Mouse (Mus musculus) ES-Bruce4 (cell line): ENCODE results near the gene Akap6. TPM values are rescaled to one million over a fixed set of nuclear protein-coding genes. Genes with fewer than 3 reads are reported as not detected.

Source experiments
- H3K27ac ChIP-seq: 2 replicates; pipeline ENCODE4 v1.5.1; 2012; ENCODE audit warnings: low read length, inconsistent platforms; ENCODE audit not compliant: insufficient read depth
- H3K27me3 ChIP-seq: 2 replicates; pipeline ENCODE4 v1.6.1; 2012; ENCODE audit warnings: mild to moderate bottlenecking, low read length, inconsistent platforms; ENCODE audit not compliant: control insufficient read depth, poor library complexity, insufficient read depth, severe bottlenecking
- H3K36me3 ChIP-seq: 2 replicates; pipeline ENCODE4 v1.6.1; 2012; ENCODE audit warnings: inconsistent platforms, mild to moderate bottlenecking, low read length, moderate library complexity; ENCODE audit not compliant: control insufficient read depth, poor library complexity, insufficient read depth, severe bottlenecking
- H3K4me1 ChIP-seq: one replicate; pipeline ENCODE4 v1.8.1; 2011; ENCODE audit warnings: low read length; ENCODE audit not compliant: control insufficient read depth, insufficient read depth
- H3K4me3 ChIP-seq: 2 replicates; pipeline ENCODE4 v1.5.1; 2011; ENCODE audit warnings: low read depth, mild to moderate bottlenecking, low read length
- H3K9ac ChIP-seq: 2 replicates; pipeline ENCODE4 v1.6.1; 2012; ENCODE audit warnings: low read depth, mild to moderate bottlenecking, inconsistent platforms; ENCODE audit not compliant: poor library complexity, severe bottlenecking
- H3K9me3 ChIP-seq: replicated peaks from 2 replicates; pipeline ENCODE4 v1.6.1; 2012; ENCODE audit warnings: mild to moderate bottlenecking, low read length, inconsistent platforms; ENCODE audit not compliant: control insufficient read depth, poor library complexity, insufficient read depth, severe bottlenecking
- CTCF ChIP-seq: IDR thresholded peaks from one replicate; pipeline ENCODE4 v1.8.1; 2011; ENCODE audit warnings: low read depth, low read length
- EP300 ChIP-seq: IDR thresholded peaks from 2 replicates; pipeline ENCODE4 v1.6.1; 2011; ENCODE audit warnings: low read depth, low read length; ENCODE audit not compliant: insufficient read depth
- POLR2A ChIP-seq: IDR thresholded peaks from one replicate; pipeline ENCODE4 v1.8.1; 2011; ENCODE audit warnings: low read length; ENCODE audit not compliant: insufficient read depth
- polyA plus RNA-seq: library from polyadenylated mRNA; stranded (reverse); fragments of >200 nt; gene quantifications from 2 replicates; pipeline ENCODE4 v1.2.4, GENCODE M21; 2011; ENCODE audit warnings: low read depth; ENCODE audit not compliant: missing spikeins, insufficient read depth, insufficient read length

Gene Akap6
- polyA plus RNA-seq, 1 experiment: 0.06 TPM

DNA sequence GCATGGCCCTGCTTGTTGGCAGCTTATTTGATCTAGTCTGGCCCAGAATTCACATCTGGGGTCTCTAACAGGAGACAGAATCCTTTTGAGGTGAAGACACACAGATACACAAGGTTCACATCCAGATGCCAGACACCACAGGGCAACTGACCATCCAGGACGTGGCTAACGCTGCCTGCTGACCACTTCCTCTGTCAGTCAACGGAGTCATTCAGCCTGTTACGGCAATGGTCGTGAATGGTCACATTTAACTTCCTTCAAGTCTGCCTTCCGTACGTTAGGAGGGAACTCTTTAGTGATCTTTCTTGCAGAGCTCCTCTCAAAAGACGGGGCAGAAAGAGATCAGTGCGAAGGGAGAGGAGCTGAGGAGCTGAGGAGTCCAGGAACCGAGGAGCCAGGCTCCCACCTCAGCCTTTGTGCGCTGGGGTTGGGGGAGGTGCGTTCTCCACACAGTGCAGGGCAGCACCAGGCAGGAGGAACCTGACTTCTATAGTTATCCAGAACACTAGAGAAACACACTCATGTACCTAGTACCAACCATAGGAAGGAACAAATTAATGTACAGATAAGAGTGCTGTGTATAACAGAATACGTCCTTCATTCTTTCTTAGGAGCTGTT lies 209.4 kb downstream of the Akap6 start:
- TF ChIP-seq CTCF: no peak
- no peak for TF ChIP-seq EP300
- TF ChIP-seq POLR2A: no peak
- H3K9me3 ChIP-seq: no peaks in the 10 kb centered on the region
- no peak overlapping the region for H3K27ac ChIP-seq
- no peak overlapping the region for H3K9ac ChIP-seq
- H3K36me3 ChIP-seq: no peaks in the 10 kb centered on the region
- no peaks in the 10 kb centered on the region for H3K4me1 ChIP-seq
- no peak overlapping the region for H3K4me3 ChIP-seq
- no peaks in the 10 kb centered on the region for H3K27me3 ChIP-seq

DNA sequence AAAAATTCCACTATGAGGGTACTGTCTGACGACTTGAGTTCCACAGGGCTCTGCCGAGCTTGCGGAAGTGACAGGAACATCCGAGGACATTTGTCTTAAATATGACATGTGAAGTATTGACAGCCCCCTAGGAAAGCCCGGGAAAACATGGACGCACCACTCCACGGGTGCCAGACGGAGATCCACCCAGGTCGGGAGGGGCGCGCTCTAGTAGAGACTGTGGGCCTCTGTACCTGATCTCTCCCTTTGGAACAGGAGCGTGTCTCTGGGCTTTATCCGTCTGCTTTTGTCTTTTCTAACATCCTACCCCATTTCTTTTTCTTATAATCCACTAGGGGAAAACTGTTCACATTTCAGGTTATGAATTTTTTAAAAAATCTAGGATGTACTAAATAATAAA lies 211.2 kb downstream of the Akap6 start:
- Histone ChIP-seq H3K27me3 (no peaks in the 10 kb centered on the region), H3K9ac (no peak overlapping the region), H3K27ac (no peak overlapping the region), H3K9me3 (no peaks in the 10 kb centered on the region), H3K4me1 (no peaks in the 10 kb centered on the region), H3K4me3 (no peak overlapping the region), H3K36me3 (no peaks in the 10 kb centered on the region)
- no peak for TF ChIP-seq CTCF
- no peak for TF ChIP-seq POLR2A
- no peak for TF ChIP-seq EP300

DNA sequence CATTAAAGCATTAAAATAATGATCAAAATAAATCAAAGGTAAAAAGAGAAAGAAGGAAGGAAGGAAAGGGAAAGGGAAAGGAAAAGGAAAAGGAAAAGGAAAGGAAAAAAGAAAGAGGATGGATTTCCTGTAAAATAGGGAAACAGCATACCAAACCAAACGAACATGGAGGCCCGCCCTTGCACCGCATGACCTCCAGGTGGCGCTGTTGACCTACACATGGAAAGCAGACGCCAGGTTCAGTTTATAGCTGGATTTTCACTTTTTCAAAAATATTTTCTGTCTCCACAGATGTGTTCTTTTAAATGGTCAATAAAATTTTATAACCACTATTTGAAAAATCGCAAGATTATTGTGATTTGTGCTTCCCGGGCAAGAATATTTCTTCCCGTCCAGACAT lies 211.6 kb downstream of the Akap6 start:
- TF ChIP-seq EP300 (no peak), CTCF (peak; percentile 89)
- Histone ChIP-seq H3K9ac (no peak overlapping the region), H3K27me3 (no peaks in the 10 kb centered on the region), H3K4me3 (no peak overlapping the region), H3K4me1 (no peaks in the 10 kb centered on the region), H3K36me3 (no peaks in the 10 kb centered on the region), H3K27ac (no peak overlapping the region), H3K9me3 (no peaks in the 10 kb centered on the region)

DNA sequence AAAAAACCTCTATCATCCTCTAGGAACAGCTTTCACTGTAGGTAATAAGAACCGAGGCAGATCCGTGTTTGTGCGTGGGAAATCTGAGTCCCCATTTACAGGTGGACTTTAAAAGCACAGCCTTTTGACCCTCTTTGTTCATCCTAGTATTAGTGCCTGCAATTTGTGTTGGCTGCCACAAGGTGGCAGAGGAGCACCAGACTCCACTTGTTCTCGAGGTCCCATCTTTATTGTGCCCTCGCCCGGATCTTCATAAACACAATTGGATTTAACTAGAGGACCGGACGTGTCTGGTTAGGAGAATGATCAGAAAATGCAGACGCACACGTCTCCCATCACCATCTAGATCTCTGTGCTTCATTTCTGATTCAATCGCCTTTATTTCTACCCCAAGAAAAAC lies 219.8 kb downstream of the Akap6 start:
- no peak for TF ChIP-seq POLR2A
- peak; percentile 82 for TF ChIP-seq CTCF
- no peak for TF ChIP-seq EP300
- Histone ChIP-seq H3K36me3 (no peaks in the 10 kb centered on the region), H3K4me1 (no peaks in the 10 kb centered on the region), H3K27ac (no peak overlapping the region), H3K9me3 (no peaks in the 10 kb centered on the region), H3K4me3 (no peak overlapping the region), H3K9ac (no peak overlapping the region), H3K27me3 (no peaks in the 10 kb centered on the region)

DNA sequence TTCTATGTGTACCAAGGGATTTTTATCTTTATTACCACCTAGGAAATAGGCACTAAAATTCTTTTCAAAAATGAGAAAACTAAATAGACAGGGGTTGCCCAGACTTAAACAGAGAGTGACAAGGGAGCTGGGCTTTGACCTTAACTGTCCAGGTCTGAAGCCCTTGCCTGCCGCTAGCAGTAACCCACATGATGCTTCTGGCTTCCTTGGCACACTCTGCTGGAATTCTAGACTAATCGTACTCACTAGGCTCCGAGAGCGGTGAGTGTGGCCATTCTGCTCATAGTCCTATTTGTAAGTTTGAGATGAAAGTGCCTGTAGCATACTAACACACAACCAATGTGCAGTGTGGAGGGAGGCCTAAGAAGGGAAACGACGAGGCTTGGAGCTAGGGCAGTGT lies 223.3 kb downstream of the Akap6 start:
- Histone ChIP-seq H3K9ac (no peak overlapping the region), H3K4me1 (no peaks in the 10 kb centered on the region), H3K4me3 (no peak overlapping the region), H3K27ac (no peak overlapping the region), H3K27me3 (no peaks in the 10 kb centered on the region), H3K36me3 (no peaks in the 10 kb centered on the region), H3K9me3 (no peaks in the 10 kb centered on the region)
- TF ChIP-seq POLR2A (no peak), CTCF (no peak), EP300 (no peak)

DNA sequence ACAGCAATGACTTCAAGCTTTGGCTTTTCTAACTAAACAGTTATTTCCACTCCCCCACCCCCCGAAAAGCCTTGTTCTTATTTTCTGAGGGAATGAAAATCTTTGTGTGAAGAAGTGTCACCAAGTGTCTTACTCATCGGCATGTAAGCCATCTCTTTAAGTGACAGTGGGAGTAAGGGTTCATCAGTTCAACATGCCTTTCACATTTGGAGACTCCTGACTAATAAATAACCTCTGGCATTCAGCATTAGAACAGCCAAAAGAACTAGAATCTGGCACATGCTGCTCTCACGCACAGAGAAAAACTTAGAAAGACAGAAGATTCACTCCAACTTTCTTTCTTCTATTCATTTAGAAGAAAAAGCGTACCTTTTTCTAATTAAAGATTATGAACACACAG lies 226.3 kb downstream of the Akap6 start:
- no peaks in the 10 kb centered on the region for H3K4me1 ChIP-seq
- TF ChIP-seq EP300 (no peak), CTCF (no peak), POLR2A (no peak)
- H3K4me3 ChIP-seq: no peak overlapping the region
- no peak overlapping the region for H3K9ac ChIP-seq
- H3K36me3 ChIP-seq: no peaks in the 10 kb centered on the region
- H3K27ac ChIP-seq: no peak overlapping the region
- no peaks in the 10 kb centered on the region for H3K27me3 ChIP-seq
- H3K9me3 ChIP-seq: no peaks in the 10 kb centered on the region
